Mouse (Mus musculus): ENCODE measurements around the gene Ackr1.

GRCm38 (mm10) chr1:173359590-173360290 is 26.2 kb upstream of the Ackr1 start:
- TF ChIP-seq CTCF (IDR thresholded peaks at IDR 0.05; ENCODE audit: insufficient read depth, low read depth, low read length) (no peak), POLR2A (IDR thresholded peaks at IDR 0.05; ENCODE audit: insufficient read depth, low read depth, low read length) (no peak)
